Mouse (Mus musculus): Measurements from ENCODE around the gene 4930469K13Rik. TPM values are rescaled to one million over a fixed set of nuclear protein-coding genes. Genes with fewer than 3 reads are reported as not detected.

The 4930469K13Rik gene
- total RNA-seq, 2 experiments from 2014 or later: not detected

GRCm38 (mm10) chr11:34079542-34080464 is 18.6 kb downstream of the 4930469K13Rik start:
- intact Hi-C loops (cut with DNase I): no loop called here
- DNase-seq: peak; percentile 81

GRCm38 (mm10) chr11:34078581-34078980 is 19.8 kb downstream of the 4930469K13Rik start:
- intact Hi-C loops (cut with DNase I): no loop called here
- DNase-seq: no peak

GRCm38 (mm10) chr11:34077870-34078269 is 20.5 kb downstream of the 4930469K13Rik start:
- DNase-seq: no peak
- intact Hi-C loops (cut with DNase I): no loop called here

GRCm38 (mm10) chr11:34073776-34074175 is 24.6 kb downstream of the 4930469K13Rik start:
- DNase-seq: peak; percentile 79
- intact Hi-C loops (cut with DNase I): no loop called here

- intact Hi-C loops (cut with DNase I): no loop called here
- no peak for DNase-seq
Measured at GRCm38 (mm10) chr11:34072309-34072708, 26.0 kb downstream of the 4930469K13Rik start.

GRCm38 (mm10) chr11:34070596-34070995 is 27.8 kb downstream of the 4930469K13Rik start:
- no peak for DNase-seq
- intact Hi-C loops (cut with DNase I): no loop called here

- DNase-seq: no peak
- intact Hi-C loops (cut with DNase I): no loop called here
Measured at GRCm38 (mm10) chr11:34063702-34064485, 34.5 kb downstream of the 4930469K13Rik start.

GRCm38 (mm10) chr11:34063257-34063656 is 35.1 kb downstream of the 4930469K13Rik start:
- no peak for DNase-seq
- intact Hi-C loops (cut with DNase I): no loop called here

GRCm38 (mm10) chr11:34061740-34062139 is 36.6 kb downstream of the 4930469K13Rik start:
- no peak for DNase-seq
- intact Hi-C loops (cut with DNase I): no loop called here

- intact Hi-C loops (cut with DNase I): no loop called here
- DNase-seq: no peak
Measured at GRCm38 (mm10) chr11:34058960-34059359, 39.4 kb downstream of the 4930469K13Rik start.

GRCm38 (mm10) chr11:34058332-34058731 is 40.0 kb downstream of the 4930469K13Rik start:
- DNase-seq: no peak
- intact Hi-C loops (cut with DNase I): no loop called here

- intact Hi-C loops (cut with DNase I): no loop called here
- no peak for DNase-seq
Measured at GRCm38 (mm10) chr11:34056715-34057114, 41.6 kb downstream of the 4930469K13Rik start.

- intact Hi-C loops (cut with DNase I): no loop called here
- no peak for DNase-seq
Measured at GRCm38 (mm10) chr11:34054031-34054727, 44.2 kb downstream of the 4930469K13Rik start.

- DNase-seq: no peak
- intact Hi-C loops (cut with DNase I): no loop called here
Measured at GRCm38 (mm10) chr11:34053031-34053818, 45.1 kb downstream of the 4930469K13Rik start.

- intact Hi-C loops (cut with DNase I): no loop called here
- no peak for DNase-seq
Measured at GRCm38 (mm10) chr11:34050643-34051042, 47.7 kb downstream of the 4930469K13Rik start.

GRCm38 (mm10) chr11:34050063-34050462 is 48.3 kb downstream of the 4930469K13Rik start:
- intact Hi-C loops (cut with DNase I): no loop called here
- DNase-seq: no peak

- DNase-seq: no peak
- intact Hi-C loops (cut with DNase I): no loop called here
Measured at GRCm38 (mm10) chr11:34049125-34049379, 49.3 kb downstream of the 4930469K13Rik start.

GRCm38 (mm10) chr11:34048375-34049124 is 49.8 kb downstream of the 4930469K13Rik start:
- no peak for DNase-seq
- intact Hi-C loops (cut with DNase I): no loop called here

GRCm38 (mm10) chr11:34047542-34047937 is 50.8 kb downstream of the 4930469K13Rik start:
- intact Hi-C loops (cut with DNase I): no loop called here
- no peak for DNase-seq

All from left cerebral cortex, postnatal 4 days (tissue).